Comparison of ENCODE assay signal across 18 mouse cellular contexts in the genomic region with DNA sequence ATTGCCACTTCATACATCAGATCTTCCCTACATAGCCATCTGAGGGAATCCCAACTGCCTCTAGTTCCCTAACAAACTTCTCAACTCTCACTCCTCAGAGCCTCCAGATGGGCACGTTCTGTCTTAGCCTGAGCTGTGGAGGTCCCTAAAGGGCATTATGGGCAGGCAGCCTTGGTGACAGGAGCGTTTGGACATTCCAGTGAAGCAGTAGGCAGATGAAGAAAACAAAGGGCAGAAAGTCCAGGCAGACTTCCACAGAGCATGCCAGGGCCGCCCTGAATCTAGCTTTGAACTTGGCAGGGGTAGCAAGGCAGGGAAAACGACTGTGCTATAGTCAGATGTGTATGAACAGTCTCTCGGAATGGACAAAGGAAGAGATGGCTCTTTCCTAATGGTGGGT. TPM values are rescaled to one million over a fixed set of nuclear protein-coding genes. Genes with fewer than 3 reads are reported as not detected.
DNase-seq lines count a peak whose midpoint lies in the region; ATAC-seq and TF ChIP-seq lines count a peak whose summit lies in the region.
"Had no signal": no experiment of that assay in that cellular context is flagged by ENCODE, and none has a peak within 500 bp of the region (broad histone marks: within the 10 kb centered on the region; RNA-seq: fewer than 3 reads in every experiment).

No protein-coding gene starts in this region.

- DNase-seq in kidney, adult 8-10 months, result peak; percentile 51 to 61
- DNase-seq in kidney, postnatal 4 days, result no peak
- peak; percentile 44 to 64 for DNase-seq in kidney, postnatal 25 days
- DNase-seq in yolk sac, embryonic 10.5 days (ENCODE audit: low spot score), result no peak
- DNase-seq: adrenal gland, postnatal 25 days; cerebellum, adult 18-20 months; cerebellum, adult 9-11 months; cerebellum, postnatal 36 days; gastrocnemius, postnatal 14 days had no signal

- H3K36me3 ChIP-seq in intestine, embryonic 16.5 days (ENCODE audit: control insufficient read depth, insufficient read depth, low read length), result no peaks in the 10 kb centered on the region
- H3K36me3 ChIP-seq in intestine, embryonic 15.5 days, result no peaks in the 10 kb centered on the region
- no peaks in the 10 kb centered on the region for H3K36me3 ChIP-seq in intestine, postnatal 0 days (ENCODE audit: control insufficient read depth, insufficient read depth)
- H3K36me3 ChIP-seq: embryonic facial prominence, embryonic 13.5 days; forebrain, embryonic 12.5 days; heart, embryonic 12.5 days; hindbrain, embryonic 10.5 days had no signal

- peaks cover 10% of the 10 kb centered on the region; the same call in 1 of the 2 replicates for H3K4me1 ChIP-seq in intestine, embryonic 16.5 days (ENCODE audit: control insufficient read depth, insufficient read depth, low read length)
- 0 out of 2 replicates have a peak, but pooled peaks cover 4% of the 10 kb centered on the region for H3K4me1 ChIP-seq in intestine, embryonic 15.5 days (replicated peaks)
- no peaks in the 10 kb centered on the region; the same call in 1 of the 2 replicates for H3K4me1 ChIP-seq in intestine, postnatal 0 days (replicated peaks; ENCODE audit: control insufficient read depth, insufficient read depth, low read length)
- H3K4me1 ChIP-seq: embryonic facial prominence, embryonic 13.5 days had no signal

- WGBS in intestine, embryonic 16.5 days, result 83% methylated on average over 5 of the region's 5 CpGs
- 80% methylated on average over 5 of the region's 5 CpGs for WGBS in intestine, embryonic 15.5 days
- WGBS in intestine, postnatal 0 days, result 81% methylated on average over 5 of the region's 5 CpGs

- no peak for ATAC-seq in intestine, embryonic 16.5 days
- ATAC-seq in intestine, embryonic 15.5 days, result no peak
- ATAC-seq in intestine, postnatal 0 days, result no peak
- ATAC-seq in inflammation-experienced regulatory T-cells, adult 6 months, result no peak
- ATAC-seq: forebrain, embryonic 16.5 days had no signal

- H3K9ac ChIP-seq in intestine, embryonic 16.5 days (ENCODE audit: low read depth, low read length), result no peak overlapping the region
- no peak overlapping the region for H3K9ac ChIP-seq in intestine, embryonic 15.5 days
- H3K9ac ChIP-seq in intestine, postnatal 0 days (ENCODE audit: low read depth, low read length), result no peak overlapping the region
- H3K9ac ChIP-seq: embryonic facial prominence, embryonic 13.5 days; forebrain, embryonic 12.5 days; heart, embryonic 12.5 days had no signal

- no peak overlapping the region for H3K4me2 ChIP-seq in intestine, embryonic 16.5 days (ENCODE audit: low read depth, low read length)
- no peak overlapping the region for H3K4me2 ChIP-seq in intestine, embryonic 15.5 days (replicated peaks)
- no peak overlapping the region for H3K4me2 ChIP-seq in intestine, postnatal 0 days (replicated peaks; ENCODE audit: low read depth)
- H3K4me2 ChIP-seq: embryonic facial prominence, embryonic 13.5 days; forebrain, embryonic 12.5 days; heart, embryonic 12.5 days had no signal

- H3K27me3 ChIP-seq in intestine, embryonic 16.5 days (replicated peaks; ENCODE audit: control insufficient read depth, insufficient read depth, low read length), result no peaks in the 10 kb centered on the region
- H3K27me3 ChIP-seq in intestine, embryonic 15.5 days (replicated peaks), result no peaks in the 10 kb centered on the region
- H3K27me3 ChIP-seq in intestine, postnatal 0 days (replicated peaks; ENCODE audit: control insufficient read depth, insufficient read depth, low read length), result no peaks in the 10 kb centered on the region
- H3K27me3 ChIP-seq: embryonic facial prominence, embryonic 13.5 days; forebrain, embryonic 12.5 days had no signal

- H3K4me3 ChIP-seq in intestine, embryonic 16.5 days (ENCODE audit: low read length), result no peak overlapping the region
- H3K4me3 ChIP-seq in intestine, embryonic 15.5 days (replicated peaks), result no peak overlapping the region
- H3K4me3 ChIP-seq in intestine, postnatal 0 days (ENCODE audit: low read depth, low read length), result no peak overlapping the region
- H3K4me3 ChIP-seq: embryonic facial prominence, embryonic 13.5 days; forebrain, embryonic 12.5 days; heart, embryonic 12.5 days; hindbrain, embryonic 10.5 days had no signal

- peak overlapping the region; percentile 97 for H3K27ac ChIP-seq in intestine, embryonic 16.5 days (ENCODE audit: low read length)
- no peak overlapping the region for H3K27ac ChIP-seq in intestine, embryonic 15.5 days
- H3K27ac ChIP-seq in intestine, postnatal 0 days (ENCODE audit: low read depth, low read length), result peak overlapping the region; percentile 70
- H3K27ac ChIP-seq: embryonic facial prominence, embryonic 13.5 days; forebrain, embryonic 12.5 days; hindbrain, embryonic 10.5 days had no signal

- TF ChIP-seq CTCF in intestine, postnatal 0 days (IDR thresholded peaks at IDR 0.05; ENCODE audit: low read depth), result no peak

- no peaks in the 10 kb centered on the region for H3K9me3 ChIP-seq in intestine, embryonic 16.5 days (ENCODE audit: control insufficient read depth, low read length)
- no peaks in the 10 kb centered on the region for H3K9me3 ChIP-seq in intestine, embryonic 15.5 days
- no peaks in the 10 kb centered on the region for H3K9me3 ChIP-seq in intestine, postnatal 0 days (ENCODE audit: control insufficient read depth)
- H3K9me3 ChIP-seq: embryonic facial prominence, embryonic 13.5 days; heart, embryonic 12.5 days; hindbrain, embryonic 10.5 days had no signal

RNA-seq across cellular contexts. Expression of a gene that starts 22.2 kb away (rescaled TPM):
- polyA plus RNA-seq in intestine, embryonic 16.5 days (2015; fragmentation: Nextera tagmentation; extraction: Ambion mirVana), result 48.3 and 56.0 TPM in 2 replicates
- polyA plus RNA-seq in intestine, embryonic 15.5 days (2015; fragmentation: Nextera tagmentation; extraction: Ambion mirVana), result 40.1 and 40.3 TPM in 2 replicates
- polyA plus RNA-seq in intestine, postnatal 0 days (2015; fragmentation: Nextera tagmentation; extraction: Ambion mirVana), result 54.0 and 59.1 TPM in 2 replicates
- polyA plus RNA-seq in inflammation-experienced regulatory T-cells, adult 6 months (2017; shearing (Covaris generic)), result 10 to 100 TPM in 1 of 3 experiments, 1 to 10 TPM in 2; 6.6 to 12.1 (median 8.6) TPM

Comparison
In these comparisons a context has a peak if more than half of its experiments do, and no peak if none do; other contexts are left out.
1. DNase-seq: peak in kidney, adult 8-10 months (2 of 2) and kidney, postnatal 25 days (2 of 2); none in kidney, postnatal 4 days (0 of 2) and yolk sac, embryonic 10.5 days (single experiment).